Mouse (Mus musculus): Measurements from ENCODE around the gene Lrrc8b. TPM values are rescaled to one million over a fixed set of nuclear protein-coding genes. Genes with fewer than 3 reads are reported as not detected.
A peak's percentile ranks its signal among the peaks of the same experiment; 100 is the strongest.

The Lrrc8b gene
- 7.7 and 8.1 TPM in 2 replicates for polyA plus RNA-seq (2016; fragmentation: Nextera tagmentation; extraction: Ambion mirVana)

- Histone ChIP-seq H3K27ac (peak within 1 kb of the TSS; percentile 97), H3K9me3 (peaks cover 8% of the 10 kb centered on the region), H3K36me3 (replicated peaks) (peaks cover 16% of the 10 kb centered on the region), H3K4me1 (peaks cover 27% of the 10 kb centered on the region), H3K27me3 (ENCODE audit: poor library complexity, severe bottlenecking) (peaks cover 11% of the 10 kb centered on the region; the same call in 1 of the 2 replicates), H3K4me3 (peak within 1 kb of the TSS; percentile 91)
- WGBS = under 1% methylated on average over 62 of the region's 63 CpGs
- peak; percentile 75 for DNase-seq (ENCODE audit: extremely low spot score, low spot score)
These were observed at the start of gene Lrrc8b for GRCm38 (mm10) chr5:105415198-105415791. Gene Lrrc8b (plus strand): TSS chr5:105415775.

DNA sequence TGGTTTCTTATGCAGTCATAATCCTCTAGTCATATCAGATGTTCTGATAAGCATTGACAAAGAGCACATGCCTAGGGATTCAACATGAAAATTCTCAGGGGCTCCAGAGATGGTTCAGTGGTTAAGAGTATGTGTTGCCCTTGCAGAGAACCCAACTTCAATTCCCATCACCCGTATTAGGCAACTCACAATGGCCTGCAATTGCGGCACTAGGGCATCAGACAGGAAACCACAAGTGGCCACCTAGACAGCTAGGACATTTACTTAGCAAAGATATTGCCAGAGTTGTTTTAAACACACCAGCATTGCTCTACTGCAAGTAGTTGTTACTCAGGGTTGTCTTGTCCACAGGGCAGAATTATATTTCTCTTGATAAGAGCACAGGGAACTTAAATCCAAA lies 34.1 kb upstream of the Lrrc8b start:
- DNase-seq (ENCODE audit: extremely low spot score, low spot score) = no peak
- WGBS = 92% methylated on average over 2 of the region's 2 CpGs
- no peak overlapping the region for H3K27ac ChIP-seq
- no peaks in the 10 kb centered on the region for H3K4me1 ChIP-seq
- H3K4me3 ChIP-seq = no peak overlapping the region
- no peaks in the 10 kb centered on the region for H3K36me3 ChIP-seq (replicated peaks)
- H3K9me3 ChIP-seq = no peaks in the 10 kb centered on the region
- H3K27me3 ChIP-seq (ENCODE audit: poor library complexity, severe bottlenecking) = no peaks in the 10 kb centered on the region

GRCm38 (mm10) chr5:105390346-105390745 lies 25.2 kb upstream of the Lrrc8b start:
- Histone ChIP-seq H3K27ac (no peak overlapping the region), H3K27me3 (ENCODE audit: poor library complexity, severe bottlenecking) (no peaks in the 10 kb centered on the region), H3K4me3 (no peak overlapping the region), H3K36me3 (replicated peaks) (no peaks in the 10 kb centered on the region), H3K4me1 (no peaks in the 10 kb centered on the region), H3K9me3 (peaks cover 3% of the 10 kb centered on the region; the same call in 1 of the 2 replicates)
- DNase-seq (ENCODE audit: extremely low spot score, low spot score) = no peak
- 93% methylated on average over 2 of the region's 2 CpGs for whole genome bisulfite sequencing

- DNase-seq (ENCODE audit: extremely low spot score, low spot score) = no peak
- no peaks in the 10 kb centered on the region for H3K4me1 ChIP-seq
- no peaks in the 10 kb centered on the region for H3K36me3 ChIP-seq (replicated peaks)
- 96% methylated on average over 6 of the region's 6 CpGs for WGBS
- no peaks in the 10 kb centered on the region for H3K27me3 ChIP-seq (ENCODE audit: poor library complexity, severe bottlenecking)
- peaks cover 3% of the 10 kb centered on the region; the same call in 1 of the 2 replicates for H3K9me3 ChIP-seq
- H3K27ac ChIP-seq = no peak overlapping the region
- H3K4me3 ChIP-seq = no peak overlapping the region
These were observed 21.8 kb upstream of the Lrrc8b start for GRCm38 (mm10) chr5:105393731-105394130.

DNA sequence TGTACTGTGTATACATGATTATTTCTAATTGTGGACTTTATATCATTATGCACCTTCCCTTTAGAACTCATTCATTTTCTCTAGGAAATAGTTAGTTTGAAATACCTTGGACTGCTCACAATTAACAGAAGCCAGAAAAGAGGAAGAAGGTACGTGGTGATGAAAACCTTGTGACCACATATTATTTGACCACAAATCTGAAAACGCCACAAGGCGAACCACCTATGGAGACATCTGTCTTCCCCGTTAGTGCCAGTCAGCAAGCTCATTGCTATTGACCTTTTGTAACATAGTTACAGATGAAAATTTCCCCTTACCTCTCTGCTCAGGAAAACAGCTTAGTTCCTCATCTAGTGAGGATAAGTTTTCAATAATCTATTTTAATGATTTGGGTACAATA lies 20.4 kb upstream of the Lrrc8b start:
- DNase-seq (ENCODE audit: extremely low spot score, low spot score) = no peak
- H3K27me3 ChIP-seq (ENCODE audit: poor library complexity, severe bottlenecking) = no peaks in the 10 kb centered on the region
- no peak overlapping the region for H3K27ac ChIP-seq
- H3K9me3 ChIP-seq = peaks cover 3% of the 10 kb centered on the region; the same call in 1 of the 2 replicates
- no peak overlapping the region for H3K4me3 ChIP-seq
- H3K4me1 ChIP-seq = peaks cover 6% of the 10 kb centered on the region
- H3K36me3 ChIP-seq (replicated peaks) = no peaks in the 10 kb centered on the region
- 91% methylated on average over 4 of the region's 4 CpGs for WGBS

GRCm38 (mm10) chr5:105398966-105399365 lies 16.6 kb upstream of the Lrrc8b start:
- H3K27ac ChIP-seq = no peak overlapping the region
- H3K4me3 ChIP-seq = no peak overlapping the region
- H3K36me3 ChIP-seq (replicated peaks) = no peaks in the 10 kb centered on the region
- H3K4me1 ChIP-seq = peaks cover 16% of the 10 kb centered on the region
- WGBS = 90% methylated on average over 6 of the region's 6 CpGs
- H3K9me3 ChIP-seq = no peaks in the 10 kb centered on the region
- no peaks in the 10 kb centered on the region for H3K27me3 ChIP-seq (ENCODE audit: poor library complexity, severe bottlenecking)
- no peak for DNase-seq (ENCODE audit: extremely low spot score, low spot score)

DNA sequence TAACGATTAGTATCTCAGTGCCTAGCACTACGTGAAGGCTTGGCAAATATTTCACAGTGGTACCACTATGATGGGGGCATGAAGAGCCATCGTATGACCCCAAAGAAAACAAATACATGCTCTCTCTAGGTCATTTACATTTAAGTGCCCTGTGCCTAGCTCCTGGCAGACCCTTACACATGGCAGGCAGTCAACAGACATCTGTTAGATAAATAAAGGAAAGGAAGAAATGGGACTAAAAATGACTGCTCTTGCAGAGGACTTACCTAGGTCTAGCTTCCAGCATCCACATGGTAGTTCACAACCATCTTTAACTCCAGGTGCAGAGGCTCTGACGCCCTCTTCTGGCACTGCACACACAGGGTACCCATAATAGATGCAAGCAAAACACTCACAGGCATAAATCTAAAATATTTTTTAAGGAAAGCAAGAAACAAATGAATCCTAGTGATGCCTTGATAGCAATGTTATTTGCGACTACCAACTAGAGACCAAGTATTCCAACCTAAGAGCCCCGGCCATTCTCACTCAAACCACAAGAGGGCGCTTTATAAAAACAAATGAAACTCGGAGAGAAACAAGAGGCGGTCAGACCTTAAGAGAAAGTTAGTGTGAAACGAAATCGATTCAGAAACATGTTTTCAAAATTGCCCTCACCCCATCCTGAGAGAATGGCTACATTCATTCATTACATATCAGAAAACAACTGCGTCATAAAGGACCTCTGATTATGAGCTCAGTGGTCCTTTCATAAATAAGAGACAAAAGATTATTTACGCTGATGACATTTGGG lies 15.7 kb upstream of the Lrrc8b start:
- no peaks in the 10 kb centered on the region for H3K9me3 ChIP-seq
- no peaks in the 10 kb centered on the region for H3K27me3 ChIP-seq (ENCODE audit: poor library complexity, severe bottlenecking)
- peaks cover 16% of the 10 kb centered on the region for H3K4me1 ChIP-seq
- H3K27ac ChIP-seq = peak overlapping the region; percentile 22; the same call in 1 of the 2 replicates
- H3K4me3 ChIP-seq = peak overlapping the region; percentile 33
- peak; percentile 64 for DNase-seq (ENCODE audit: extremely low spot score, low spot score)
- no peaks in the 10 kb centered on the region for H3K36me3 ChIP-seq (replicated peaks)
- WGBS = 34% methylated on average over 13 of the region's 13 CpGs

DNA sequence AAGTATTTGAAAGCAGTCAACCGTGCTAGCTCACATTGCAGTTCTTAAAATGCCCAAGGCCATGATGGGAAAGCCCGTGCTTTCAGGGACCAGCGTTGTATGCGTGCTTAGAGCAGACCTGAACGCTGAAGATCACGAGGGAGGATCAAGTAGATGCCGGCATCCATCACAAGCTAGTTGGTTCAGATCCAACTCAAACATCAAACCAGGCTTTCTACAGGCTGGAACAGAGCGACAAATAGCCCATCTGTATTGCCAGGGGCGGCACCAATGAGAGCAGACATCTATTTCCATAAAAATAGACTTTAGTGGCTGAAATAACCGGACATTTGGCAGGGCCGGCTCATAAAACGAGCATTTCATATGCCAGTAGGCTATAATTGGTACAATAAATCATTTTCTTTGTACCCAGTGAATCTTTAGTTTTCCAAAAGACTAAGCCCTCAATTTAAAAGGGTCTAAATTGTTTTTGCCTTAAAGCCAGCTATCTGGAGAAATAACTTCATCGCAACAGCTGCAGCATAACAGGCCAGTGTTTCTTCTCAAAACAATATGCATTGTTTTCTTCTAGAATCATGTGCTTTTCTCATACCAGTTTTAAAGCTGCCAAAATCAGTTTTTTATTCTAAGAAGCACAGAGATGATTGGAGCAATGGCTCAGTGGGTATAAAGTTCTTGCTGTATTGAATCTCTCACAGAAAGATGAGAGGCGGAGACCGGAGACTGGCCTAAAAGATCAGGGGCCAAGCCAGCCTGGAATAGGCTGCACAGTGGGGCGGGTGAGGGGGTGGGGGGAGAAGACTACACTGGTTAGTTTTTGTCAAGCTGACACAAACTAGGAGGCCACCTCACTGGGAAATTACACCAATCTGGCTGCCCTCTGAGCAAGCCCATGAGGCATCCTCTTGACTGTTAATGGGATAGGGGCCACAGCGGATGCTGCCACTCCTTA lies 14.9 kb upstream of the Lrrc8b start:
- H3K27me3 ChIP-seq (ENCODE audit: poor library complexity, severe bottlenecking) = no peaks in the 10 kb centered on the region
- H3K4me3 ChIP-seq = peak overlapping the region; percentile 33
- peak overlapping the region; percentile 22; the same call in 1 of the 2 replicates for H3K27ac ChIP-seq
- H3K36me3 ChIP-seq (replicated peaks) = no peaks in the 10 kb centered on the region
- no peaks in the 10 kb centered on the region for H3K9me3 ChIP-seq
- 60% methylated on average over 17 of the region's 17 CpGs for WGBS
- peak; percentile 34 for DNase-seq (ENCODE audit: extremely low spot score, low spot score)
- peaks cover 16% of the 10 kb centered on the region for H3K4me1 ChIP-seq

DNA sequence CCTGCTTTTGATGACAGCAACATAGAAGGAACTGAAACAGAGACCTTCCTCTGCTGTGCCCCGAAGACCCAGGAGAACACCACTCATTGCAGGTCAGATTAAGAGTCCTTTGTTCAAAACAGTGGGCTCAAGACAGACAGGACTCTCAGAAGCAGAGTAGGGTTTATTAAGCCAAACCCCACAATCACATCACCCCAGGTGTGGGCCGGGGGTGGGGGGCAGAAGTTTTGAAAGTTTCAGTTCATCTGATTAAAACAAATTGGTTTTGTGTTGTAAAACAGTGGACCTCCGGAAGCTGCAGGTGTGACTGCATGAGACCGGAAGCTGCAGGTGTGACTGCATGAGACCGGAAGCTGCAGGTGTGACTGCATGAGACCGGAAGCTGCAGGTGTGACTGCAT lies 14.0 kb upstream of the Lrrc8b start:
- Histone ChIP-seq H3K27me3 (ENCODE audit: poor library complexity, severe bottlenecking) (no peaks in the 10 kb centered on the region), H3K27ac (no peak overlapping the region), H3K9me3 (no peaks in the 10 kb centered on the region), H3K36me3 (replicated peaks) (no peaks in the 10 kb centered on the region), H3K4me1 (peaks cover 16% of the 10 kb centered on the region), H3K4me3 (no peak overlapping the region)
- WGBS = 90% methylated on average over 6 of the region's 6 CpGs
- DNase-seq (ENCODE audit: extremely low spot score, low spot score) = no peak

GRCm38 (mm10) chr5:105404961-105405360 lies 10.6 kb upstream of the Lrrc8b start:
- Histone ChIP-seq H3K27ac (no peak overlapping the region), H3K27me3 (ENCODE audit: poor library complexity, severe bottlenecking) (no peaks in the 10 kb centered on the region), H3K36me3 (replicated peaks) (no peaks in the 10 kb centered on the region), H3K9me3 (no peaks in the 10 kb centered on the region), H3K4me3 (no peak overlapping the region), H3K4me1 (peaks cover 12% of the 10 kb centered on the region)
- WGBS = 12% methylated on average over 8 of the region's 8 CpGs
- DNase-seq (ENCODE audit: extremely low spot score, low spot score) = peak; percentile 70

GRCm38 (mm10) chr5:105407661-105408060 lies 7.9 kb upstream of the Lrrc8b start:
- Histone ChIP-seq H3K4me1 (peaks cover 13% of the 10 kb centered on the region), H3K9me3 (no peaks in the 10 kb centered on the region), H3K27ac (no peak overlapping the region), H3K27me3 (ENCODE audit: poor library complexity, severe bottlenecking) (no peaks in the 10 kb centered on the region), H3K36me3 (replicated peaks) (no peaks in the 10 kb centered on the region), H3K4me3 (no peak overlapping the region)
- DNase-seq (ENCODE audit: extremely low spot score, low spot score) = no peak
- 90% methylated on average over 5 of the region's 5 CpGs for WGBS

DNA sequence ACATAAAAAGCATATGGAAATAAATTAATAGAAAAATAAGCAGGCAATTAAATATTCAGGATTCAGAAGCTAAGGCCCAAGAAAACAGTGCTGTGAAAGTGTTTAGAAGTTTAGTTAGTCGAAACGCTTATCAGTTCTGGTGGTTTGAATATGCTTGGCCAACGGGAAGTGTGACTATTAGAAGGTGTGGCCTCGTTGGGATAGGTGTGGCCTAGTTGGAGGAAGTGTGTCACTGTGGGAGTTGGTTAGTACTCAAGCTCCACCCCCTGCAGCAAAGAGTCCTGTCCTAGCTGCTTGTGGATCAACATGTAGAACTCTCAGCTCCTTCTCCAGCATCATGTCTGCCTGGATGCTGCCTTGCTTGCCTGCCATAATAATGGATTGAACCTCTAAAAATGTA lies 6.5 kb upstream of the Lrrc8b start:
- H3K36me3 ChIP-seq (replicated peaks) = no peaks in the 10 kb centered on the region
- WGBS = 91% methylated on average over 4 of the region's 4 CpGs
- no peak overlapping the region for H3K4me3 ChIP-seq
- H3K27ac ChIP-seq = no peak overlapping the region
- no peaks in the 10 kb centered on the region for H3K9me3 ChIP-seq
- no peak for DNase-seq (ENCODE audit: extremely low spot score, low spot score)
- H3K27me3 ChIP-seq (ENCODE audit: poor library complexity, severe bottlenecking) = 0 out of 2 replicates have a peak, but pooled peaks cover 3% of the 10 kb centered on the region
- peaks cover 13% of the 10 kb centered on the region for H3K4me1 ChIP-seq
